In the genomic region with DNA sequence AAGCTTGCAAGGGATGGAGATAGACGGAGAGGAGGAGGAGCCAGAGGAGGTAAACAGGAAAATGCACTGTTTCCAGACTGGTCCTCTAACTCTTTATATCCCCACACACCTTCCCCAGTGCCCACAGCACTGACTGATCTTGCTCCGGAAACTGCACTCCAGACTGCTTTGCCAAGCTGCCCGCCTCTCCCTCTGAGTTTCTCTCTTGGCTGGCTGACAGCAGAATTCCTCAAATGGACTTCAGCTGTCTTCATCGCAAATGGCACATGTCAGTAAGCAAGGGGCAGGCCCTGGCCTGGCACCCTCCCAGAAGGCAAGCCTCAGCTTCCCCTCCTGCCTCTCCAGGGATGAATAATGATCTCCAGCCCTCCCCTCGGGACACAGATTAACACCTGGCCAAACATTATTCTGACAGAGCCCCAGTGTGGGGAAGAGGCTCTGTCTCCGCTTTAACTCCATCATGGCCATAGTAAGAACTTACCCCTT, we compare ENCODE assay signal across 8 mouse cellular contexts.
DNase-seq lines count a peak whose midpoint lies in the region; TF ChIP-seq lines count a peak whose summit lies in the region.

No protein-coding gene starts in this region.

- H3K27ac ChIP-seq in cerebellum, adult 2 months (ENCODE audit: insufficient read depth, low read length) = no peak overlapping the region

- peaks cover 8% of the 10 kb centered on the region for H3K4me1 ChIP-seq in cerebellum, adult 2 months (ENCODE audit: control insufficient read depth, insufficient read depth, low read length)

- 27% methylated on average over 6 of the region's 6 CpGs for WGBS in cerebellum, adult 2 months

- intact Hi-C loops in gastrocnemius, postnatal 36 days (cut with DNase I) = no loop called here

- no peak for TF ChIP-seq POLR2A in cerebellum, adult 2 months (IDR thresholded peaks at IDR 0.05; ENCODE audit: borderline replicate concordance, insufficient read depth, low read length)

- H3K4me3 ChIP-seq in cerebellum, adult 2 months (replicated peaks; ENCODE audit: insufficient read depth, low read depth, low read length) = no peak overlapping the region

- H3K27me3 ChIP-seq in cerebellum, adult 2 months (ENCODE audit: control insufficient read depth, insufficient read depth, low read length) = no peaks in the 10 kb centered on the region

- no peak for TF ChIP-seq CTCF in cerebellum, adult 2 months (IDR thresholded peaks at IDR 0.05; ENCODE audit: borderline replicate concordance, insufficient read depth, low read depth, low read length)

- DNase-seq in MN1 (ENCODE audit: low spot score) = peak; percentile 75
- peak; percentile 37 to 51 for DNase-seq in cerebellum, adult 2 months
- DNase-seq in gastrocnemius, postnatal 36 days = peak; percentile 6 to 16
- DNase-seq in kidney, adult 18-20 months = peak; percentile 59
- peak; percentile 50 for DNase-seq in lung, postnatal 36 days
- DNase-seq in left cerebral cortex, adult 11 months (ENCODE audit: low spot score) = no peak
- DNase-seq in layer of hippocampus, adult 9-10 months (ENCODE audit: low spot score) = no peak
- DNase-seq in right cerebral cortex, postnatal 25 days = no peak

Comparison
In these comparisons a context has a peak if more than half of its experiments do, and no peak if none do; other contexts are left out.
1. DNase-seq: peak in MN1 (single experiment), cerebellum, adult 2 months (2 of 2), gastrocnemius, postnatal 36 days (2 of 2), kidney, adult 18-20 months (single experiment) and lung, postnatal 36 days (single experiment); none in left cerebral cortex, adult 11 months (single experiment), layer of hippocampus, adult 9-10 months (single experiment) and right cerebral cortex, postnatal 25 days (single experiment).